ENCODE assay signal across 9 mouse cellular contexts in the genomic region with DNA sequence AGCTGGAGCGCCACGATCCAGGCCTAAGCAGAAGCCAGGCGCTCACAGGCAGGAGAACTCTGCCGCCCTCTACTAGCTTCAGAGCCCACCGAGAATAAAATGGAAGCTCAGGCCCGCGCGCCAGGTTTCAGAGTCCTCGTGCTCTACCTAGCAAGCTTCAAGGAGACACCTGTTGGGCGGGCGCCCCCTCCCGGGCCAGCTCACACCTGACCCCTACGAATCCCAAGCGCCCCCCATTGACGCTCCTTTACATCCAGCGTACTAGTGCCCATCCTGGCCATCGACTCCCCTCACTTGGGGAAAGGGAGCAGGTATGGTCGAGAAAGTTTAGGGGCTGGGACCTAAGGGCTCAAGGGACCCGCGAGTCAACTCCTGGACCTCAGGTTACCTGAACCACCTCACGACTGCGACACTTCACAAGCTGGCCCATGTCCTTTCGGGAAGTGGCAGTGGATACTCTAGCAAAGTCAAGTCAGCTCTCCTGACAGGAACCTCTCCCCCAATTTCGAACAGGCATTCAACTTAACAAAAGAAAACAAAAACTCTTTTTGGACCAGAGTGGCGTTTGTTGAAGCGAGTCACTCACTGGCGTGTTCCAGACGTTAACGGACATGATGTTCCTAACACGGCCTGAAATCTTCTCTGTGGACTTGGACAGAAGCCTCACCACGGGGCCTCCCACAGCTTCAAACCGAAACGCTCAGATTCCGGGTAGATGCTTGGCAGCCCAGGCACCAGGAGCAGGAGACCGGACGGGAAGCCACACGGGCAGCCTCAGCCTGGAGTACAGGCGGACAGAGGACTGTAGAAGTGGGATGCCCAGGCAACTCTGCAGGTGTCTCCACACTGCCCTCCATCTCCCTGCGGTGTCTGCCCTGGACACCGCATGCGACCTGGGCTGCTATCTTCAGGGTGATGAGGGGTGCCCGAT. TPM values are rescaled to one million over a fixed set of nuclear protein-coding genes. Genes with fewer than 3 reads are reported as not detected.
A peak's percentile ranks its signal among the peaks of the same experiment; 100 is the strongest.
DNase-seq lines count a peak whose midpoint lies in the region; ATAC-seq and TF ChIP-seq lines count a peak whose summit lies in the region.
"Had no signal": no experiment of that assay in that cellular context is flagged by ENCODE, and none has a peak within 500 bp of the region (broad histone marks: within the 10 kb centered on the region; RNA-seq: fewer than 3 reads in every experiment).

No protein-coding gene starts in this region.

- peaks cover 93% of the 10 kb centered on the region for H3K27me3 ChIP-seq in embryonic facial prominence, embryonic 15.5 days
- peaks cover 100% of the 10 kb centered on the region for H3K27me3 ChIP-seq in intestine, postnatal 0 days (replicated peaks; ENCODE audit: control insufficient read depth, insufficient read depth, low read length)

- intact Hi-C loops in gastrocnemius, postnatal 14 days (cut with DNase I; ENCODE audit: low total_unique reads) = no loop called here
- intact Hi-C loops in left cerebral cortex, postnatal 14 days (cut with DNase I) = loop anchor here (5.0 to 10.0 kb wide), 4 partner anchors 325 to 1523 kb away; a partner anchor contains a TSS

- H3K9me3 ChIP-seq in embryonic facial prominence, embryonic 15.5 days (replicated peaks) = no peaks in the 10 kb centered on the region
- H3K9me3 ChIP-seq in intestine, postnatal 0 days (ENCODE audit: control insufficient read depth) = no peaks in the 10 kb centered on the region

- 0 out of 2 replicates have a peak, but pooled peaks have one; percentile 9 for ATAC-seq in embryonic facial prominence, embryonic 15.5 days (ENCODE audit: insufficient number of reproducible peaks, low FRiP score, low TSS enrichment, low read depth)
- no peak for ATAC-seq in intestine, postnatal 0 days
- no peak for ATAC-seq in inflammation-experienced regulatory T-cells, adult 6 months

- H3K4me2 ChIP-seq in embryonic facial prominence, embryonic 15.5 days (replicated peaks) = peak overlapping the region; percentile 93
- H3K4me2 ChIP-seq in intestine, postnatal 0 days (replicated peaks; ENCODE audit: low read depth) = peak overlapping the region; percentile 84

- 0 out of 2 replicates have a peak overlapping the region, but pooled peaks have one; percentile 21 for H3K9ac ChIP-seq in embryonic facial prominence, embryonic 15.5 days
- H3K9ac ChIP-seq in intestine, postnatal 0 days (ENCODE audit: low read depth, low read length) = no peak overlapping the region

- H3K27ac ChIP-seq in embryonic facial prominence, embryonic 15.5 days (replicated peaks) = no peak overlapping the region
- no peak overlapping the region for H3K27ac ChIP-seq in intestine, postnatal 0 days (ENCODE audit: low read depth, low read length)

- WGBS in embryonic facial prominence, embryonic 15.5 days = under 1% methylated on average over 42 of the region's 42 CpGs
- WGBS in intestine, postnatal 0 days = 1% methylated on average over 42 of the region's 42 CpGs

- DNase-seq in R1 (ENCODE audit: low read depth, low spot score) = peak; percentile 52
- DNase-seq in lung, adult 18-20 months = peak; percentile 79 to 85
- DNase-seq in retina, postnatal 1 day = peak; percentile 38
- DNase-seq in gastrocnemius, postnatal 14 days = no peak
- no peak for DNase-seq in left cerebral cortex, postnatal 14 days (ENCODE audit: low spot score in 2 of 2)

- H3K36me3 ChIP-seq in embryonic facial prominence, embryonic 15.5 days = no peaks in the 10 kb centered on the region
- no peaks in the 10 kb centered on the region for H3K36me3 ChIP-seq in intestine, postnatal 0 days (ENCODE audit: control insufficient read depth, insufficient read depth)

- H3K4me3 ChIP-seq in embryonic facial prominence, embryonic 15.5 days (replicated peaks) = peak overlapping the region; percentile 62
- H3K4me3 ChIP-seq in intestine, postnatal 0 days (ENCODE audit: low read depth, low read length) = peak overlapping the region; percentile 45
- H3K4me3 ChIP-seq: erythroblast, embryonic 14.5 days had no signal

- TF ChIP-seq CTCF in intestine, postnatal 0 days (IDR thresholded peaks at IDR 0.05; ENCODE audit: low read depth) = peak; percentile 49

- peaks cover 49% of the 10 kb centered on the region for H3K4me1 ChIP-seq in embryonic facial prominence, embryonic 15.5 days
- H3K4me1 ChIP-seq in intestine, postnatal 0 days (replicated peaks; ENCODE audit: control insufficient read depth, insufficient read depth, low read length) = no peaks in the 10 kb centered on the region; the same call in 1 of the 2 replicates

RNA-seq across cellular contexts. Expression of a gene that starts 1.0 kb away (rescaled TPM):
- 35.2 and 37.1 TPM in 2 replicates for polyA plus RNA-seq in embryonic facial prominence, embryonic 15.5 days (2015; fragmentation: Nextera tagmentation; extraction: Ambion mirVana)
- polyA plus RNA-seq in intestine, postnatal 0 days (2015; fragmentation: Nextera tagmentation; extraction: Ambion mirVana) = 0.14 TPM in 1 of 2 replicates, not detected in the other
- total RNA-seq in gastrocnemius, postnatal 14 days (2021) = not detected
- under 1 TPM; 0.25 to 0.42 TPM for total RNA-seq in left cerebral cortex, postnatal 14 days (2021)
- not detected for polyA plus RNA-seq in inflammation-experienced regulatory T-cells, adult 6 months (2017; shearing (Covaris generic))
- polyA plus RNA-seq: erythroblast, embryonic 14.5 days had no signal

Comparison
In these comparisons a context has a peak if more than half of its experiments do, and no peak if none do; other contexts are left out.
1. DNase-seq: peak in R1 (single experiment), lung, adult 18-20 months (2 of 2) and retina, postnatal 1 day (single experiment); none in gastrocnemius, postnatal 14 days (single experiment) and left cerebral cortex, postnatal 14 days (0 of 2).
2. RNA of a gene that starts 1.0 kb away (polyA plus RNA-seq): 35.2 to 37.1 TPM in embryonic facial prominence, embryonic 15.5 days; 0.14 TPM in intestine, postnatal 0 days and not detected in inflammation-experienced regulatory T-cells, adult 6 months; every median in the first group is over 10 times any median in the second.